Mouse (Mus musculus) MEL (cell line): Measurements from ENCODE around the gene 4930564D02Rik.

Experiments
- CTCF ChIP-seq, 3 experiments: IDR thresholded peaks in 2 of 3; conservative IDR thresholded peaks in 1 of 3; 2 replicates each; pipeline ENCODE4 v1.5.1; 2011 to 2012; ENCODE audit warnings: low read length in 3 of 3, low read depth in 2 of 3, mild to moderate bottlenecking in 2 of 3, improper control_type of control experiment in 1 of 3, inconsistent platforms in 1 of 3, mixed read lengths in 1 of 3, moderate library complexity in 1 of 3; ENCODE audit not compliant: control insufficient read depth in 1 of 3, insufficient read depth in 1 of 3, poor library complexity in 1 of 3, severe bottlenecking in 1 of 3
- E2F4 ChIP-seq: IDR thresholded peaks from 2 replicates; pipeline ENCODE4 v1.6.1; 2011; ENCODE audit warnings: low read depth, low read length, improper control_type of control experiment, borderline replicate concordance
- ELF1 ChIP-seq: IDR thresholded peaks from 2 replicates; pipeline ENCODE4 v1.6.1; 2014; ENCODE audit warnings: low read depth, mild to moderate bottlenecking, inconsistent platforms, low read length, improper control_type of control experiment, moderate library complexity
- GABPA ChIP-seq: IDR thresholded peaks from 2 replicates; pipeline ENCODE4 v1.6.1; 2012; ENCODE audit warnings: low read depth, mild to moderate bottlenecking, inconsistent platforms, low read length, improper control_type of control experiment, moderate library complexity
- GATA1 ChIP-seq: IDR thresholded peaks from 2 replicates; pipeline ENCODE4 v1.6.1; 2011; ENCODE audit warnings: low read depth, low read length, improper control_type of control experiment
- MYC ChIP-seq: IDR thresholded peaks from 2 replicates; pipeline ENCODE4 v1.6.1; 2011; ENCODE audit warnings: low read depth, mild to moderate bottlenecking, low read length, improper control_type of control experiment, moderate library complexity
- SMC3 ChIP-seq: IDR thresholded peaks from 2 replicates; pipeline ENCODE4 v1.6.1; 2011; ENCODE audit warnings: low read depth, low read length, improper control_type of control experiment
- ZNF384 ChIP-seq: IDR thresholded peaks from 2 replicates; pipeline ENCODE4 v1.6.1; 2012; ENCODE audit warnings: low read depth, mild to moderate bottlenecking, inconsistent platforms, low read length, improper control_type of control experiment

DNA sequence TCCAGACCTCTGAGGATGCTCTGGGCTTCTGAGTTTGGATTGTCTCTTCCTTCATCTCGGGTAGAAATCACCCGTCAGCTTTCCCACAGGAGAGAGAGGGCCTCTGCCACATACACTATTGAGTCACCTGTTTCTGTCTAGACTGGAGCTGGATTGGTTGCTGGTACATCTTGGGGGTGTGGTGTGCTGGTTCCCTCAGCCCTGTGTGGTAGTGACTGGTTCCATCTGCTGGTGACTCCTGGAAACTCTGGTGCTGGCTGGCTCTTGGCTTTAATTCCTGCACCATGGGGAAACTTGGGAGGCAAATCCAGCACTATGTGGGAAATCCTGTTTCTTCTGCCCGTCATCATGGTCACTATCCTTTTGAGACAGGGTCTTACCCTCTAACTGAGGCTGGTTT is 24.3 kb downstream of the 4930564D02Rik start:
- TF ChIP-seq CTCF (IDR thresholded peaks at IDR 0.05 in 2 of 3, conservative IDR thresholded peaks at IDR 0.05 in 1 of 3; ENCODE audit: control insufficient read depth in 1 of 3, insufficient read depth in 1 of 3, low read depth in 2 of 3, low read length in 3 of 3, poor library complexity in 1 of 3, severe bottlenecking in 1 of 3) (peak in 2 of 3 experiments; percentile 2 to 22; a peak in 2 of 6 replicates), ELF1 (no peak), GATA1 (no peak), SMC3 (no peak; the same call in 1 of the 2 replicates), ZNF384 (no peak), GABPA (no peak), E2F4 (no peak), MYC (no peak)
